Mouse (Mus musculus): Measurements from ENCODE around the gene Mmrn1.

Mmrn1 gene

DNA sequence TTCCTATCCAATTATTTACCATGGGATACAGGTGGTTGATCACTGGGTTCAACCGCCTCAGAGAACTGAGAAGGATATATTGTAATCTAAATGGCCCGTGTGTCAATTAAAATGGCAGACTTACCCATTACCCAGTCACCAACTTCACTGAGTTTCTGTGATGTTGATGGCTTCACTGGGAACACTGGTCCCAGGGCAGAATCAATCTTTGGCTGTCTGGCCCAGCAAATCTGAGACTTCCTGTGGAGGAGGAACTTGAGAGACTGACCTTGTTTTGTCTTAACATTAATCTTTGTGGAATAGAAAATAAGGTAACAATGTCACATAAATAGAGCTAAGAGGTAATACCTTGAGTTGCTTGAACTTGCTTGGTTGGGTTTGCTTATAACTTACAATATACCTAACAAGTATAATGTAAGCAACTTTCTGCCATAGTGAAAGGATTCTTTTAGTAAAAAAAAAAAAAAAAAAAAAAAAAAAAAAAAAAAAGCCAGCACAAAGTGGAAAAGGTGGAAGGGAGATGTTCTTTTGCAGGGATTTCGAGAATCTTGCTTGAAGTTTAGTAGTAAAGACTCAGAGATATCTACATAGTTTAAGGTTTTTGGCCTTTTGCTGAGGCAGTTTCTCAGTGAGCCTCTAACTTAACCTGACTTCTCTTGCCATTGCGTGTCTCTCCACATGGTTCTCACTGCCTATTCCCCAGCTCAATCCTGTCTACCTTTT lies 68.8 kb downstream of the Mmrn1 start:
- no peak for DNase-seq (ENCODE audit: extremely low spot score, low spot score)

DNA sequence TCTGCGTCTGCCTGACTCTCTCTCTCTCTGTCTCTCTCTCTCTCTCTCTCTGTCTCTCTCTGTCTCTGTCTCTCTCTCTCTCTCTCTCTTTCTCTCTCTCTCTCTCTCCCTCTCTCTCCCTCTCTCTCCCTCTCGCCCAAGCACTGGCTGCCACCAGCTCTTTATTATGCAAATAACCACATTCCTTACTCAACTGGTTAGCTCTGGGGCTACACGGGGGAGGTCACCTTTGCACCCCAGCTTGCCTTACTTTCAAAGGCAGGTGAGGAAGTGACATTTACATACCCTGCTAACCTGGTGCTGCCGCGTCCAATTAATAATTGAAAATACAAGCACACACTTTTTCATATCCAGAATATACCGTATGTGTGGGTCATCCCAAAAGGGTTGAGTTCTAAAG lies 69.3 kb downstream of the Mmrn1 start:
- no peak for DNase-seq (ENCODE audit: extremely low spot score, low spot score)

GRCm38 (mm10) chr6:60994521-60994920 lies 69.7 kb downstream of the Mmrn1 start:
- DNase-seq (ENCODE audit: extremely low spot score, low spot score) = no peak

DNA sequence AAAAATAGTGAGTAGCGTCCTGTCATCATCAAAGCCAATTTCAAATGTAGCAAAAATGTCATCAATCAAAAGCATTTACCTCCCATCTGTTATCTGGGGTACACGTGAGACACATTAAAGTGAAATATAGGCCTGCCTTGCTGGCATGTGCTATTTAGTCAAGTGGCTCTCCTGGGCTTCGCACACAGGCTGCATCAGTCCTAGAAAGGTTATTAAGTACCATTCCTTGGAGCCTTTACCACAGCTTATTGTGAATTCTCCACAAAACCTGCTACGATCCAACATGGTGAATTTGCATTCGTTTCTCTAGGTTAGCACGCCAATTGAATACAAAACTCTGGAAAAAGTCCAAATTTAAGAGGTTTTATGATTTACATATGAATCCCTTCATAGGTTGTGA lies 70.8 kb downstream of the Mmrn1 start:
- DNase-seq (ENCODE audit: extremely low spot score, low spot score) = no peak

DNA sequence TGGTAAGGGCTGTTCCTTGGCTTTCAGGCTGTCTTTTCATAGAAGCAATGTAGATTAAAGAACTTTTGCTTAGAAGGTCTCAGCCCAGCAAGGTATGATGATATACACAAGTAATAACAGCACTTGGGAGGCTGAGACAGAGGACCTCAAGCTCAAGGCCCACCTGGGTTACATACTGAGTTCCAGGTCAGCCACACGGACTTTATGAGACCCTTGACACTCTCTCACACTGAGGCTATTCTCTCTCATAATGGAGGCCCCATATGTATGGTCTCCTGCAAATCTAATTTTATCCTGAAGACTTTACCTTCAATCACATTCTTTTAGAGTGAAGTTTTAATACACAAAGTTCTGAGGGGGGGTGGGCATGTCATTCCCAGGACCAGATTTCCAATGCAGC lies 71.6 kb downstream of the Mmrn1 start:
- no peak for DNase-seq (ENCODE audit: extremely low spot score, low spot score)

- DNase-seq (ENCODE audit: extremely low spot score, low spot score) = no peak
Observed at GRCm38 (mm10) chr6:61001003-61001790, 76.4 kb downstream of the Mmrn1 start.

DNA sequence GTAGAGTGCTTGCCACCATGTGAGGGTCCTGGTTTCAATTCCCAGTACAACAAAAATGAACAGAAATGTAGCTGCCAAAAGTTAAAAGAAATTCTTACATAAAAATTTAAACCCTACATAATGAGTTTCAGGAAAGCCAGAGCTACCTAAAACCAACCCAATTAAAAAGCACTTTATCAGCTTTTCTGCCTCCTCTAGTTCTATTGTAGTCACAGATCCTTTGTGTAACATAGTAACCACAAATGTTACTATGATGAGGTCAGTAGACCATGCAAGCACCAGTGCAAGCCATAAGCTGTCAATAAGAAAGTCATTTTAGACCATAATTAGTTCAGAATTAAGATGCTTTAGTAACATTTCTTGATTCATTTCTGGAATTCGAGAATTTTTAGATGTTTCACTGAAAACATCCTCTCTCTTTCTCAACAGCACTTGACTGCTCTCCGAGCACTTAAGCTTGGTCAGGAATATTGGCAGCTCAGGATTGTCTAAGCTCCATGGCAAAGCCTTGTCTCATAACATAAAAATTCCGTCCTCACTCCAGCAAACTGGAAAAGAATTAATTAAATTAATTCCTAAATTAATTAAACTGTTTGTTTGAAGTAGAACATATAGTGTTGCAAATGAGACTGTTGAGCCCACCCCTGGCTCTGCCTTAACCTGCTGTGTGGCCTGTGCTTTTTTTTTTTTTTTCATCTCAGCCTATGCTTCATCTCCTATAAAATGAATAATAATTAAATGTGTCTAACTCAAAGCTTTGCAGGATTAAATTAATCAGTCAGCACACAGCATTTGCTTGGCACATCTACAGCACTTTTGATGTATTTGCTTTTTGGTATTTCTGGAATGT lies 79.4 kb downstream of the Mmrn1 start:
- no peak for DNase-seq (ENCODE audit: extremely low spot score, low spot score)

GRCm38 (mm10) chr6:61013780-61014179 lies 89.0 kb downstream of the Mmrn1 start:
- DNase-seq (ENCODE audit: extremely low spot score, low spot score) = no peak

DNA sequence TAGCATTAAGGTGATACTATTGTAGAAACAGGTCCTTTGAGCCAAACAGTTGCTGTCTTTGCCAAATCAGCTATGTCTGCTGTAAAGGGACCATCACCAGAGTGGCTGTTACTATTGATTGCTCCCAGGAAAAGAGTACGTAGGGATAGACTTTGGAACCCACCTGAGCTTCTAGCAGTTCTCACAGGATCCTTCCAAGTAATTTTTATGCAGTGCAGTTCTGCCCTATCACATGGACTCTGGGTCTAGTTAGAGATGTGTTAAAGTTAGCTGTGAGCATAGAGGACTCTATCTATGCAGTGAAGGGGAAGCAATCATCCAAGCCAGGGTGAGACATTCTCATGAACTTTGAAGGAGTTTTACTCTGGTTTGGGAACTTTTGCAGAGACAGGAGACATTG lies 94.9 kb downstream of the Mmrn1 start:
- no peak for DNase-seq (ENCODE audit: extremely low spot score, low spot score)

GRCm38 (mm10) chr6:61020995-61021394 lies 96.2 kb downstream of the Mmrn1 start:
- DNase-seq (ENCODE audit: extremely low spot score, low spot score) = no peak

GRCm38 (mm10) chr6:61033251-61033650 lies 108.5 kb downstream of the Mmrn1 start:
- no peak for DNase-seq (ENCODE audit: extremely low spot score, low spot score)

Data from neural tube, embryonic 10.5 days (tissue).